Mouse (Mus musculus) G1E (cell line): ENCODE measurements around the gene Mrgpra2b.
"Not testable (repeated sequence)": the region's sequence is repeated elsewhere in the genome, so short reads cannot be mapped to it uniquely, and the experiment has no call there.

Experiments
- CTCF ChIP-seq: IDR thresholded peaks from 2 replicates; pipeline ENCODE4 v1.5.1; 2012; ENCODE audit warnings: low read depth, low read length, inconsistent platforms, mixed read lengths
- GATA1 ChIP-seq: IDR thresholded peaks from 2 replicates; pipeline ENCODE4 v1.6.1; 2012; ENCODE audit warnings: borderline replicate concordance, low read length, inconsistent platforms, mixed read lengths
- GATA2 ChIP-seq: IDR thresholded peaks from 2 replicates; pipeline ENCODE4 v1.6.1; 2012; ENCODE audit warnings: low read depth, low read length, inconsistent platforms, borderline replicate concordance
- POLR2AphosphoS5 ChIP-seq: IDR thresholded peaks from 2 replicates; pipeline ENCODE4 v1.6.1; 2012; ENCODE audit warnings: low read depth, low read length, inconsistent platforms; ENCODE audit not compliant: insufficient replicate concordance
- TAL1 ChIP-seq: conservative IDR thresholded peaks from 2 replicates; pipeline ENCODE4 v1.6.1; 2012; ENCODE audit warnings: low read depth, low read length, inconsistent platforms, mixed read lengths

GRCm38 (mm10) chr7:47452015-47452414 lies 76.6 kb downstream of the Mrgpra2b start, which contains the start of gene Mrgpra2a:
- not testable (repeated sequence) for TF ChIP-seq POLR2AphosphoS5, CTCF, GATA1, TAL1, GATA2
